Mouse (Mus musculus): ENCODE data around the gene Frmd4a. TPM values are rescaled to one million over a fixed set of nuclear protein-coding genes. Genes with fewer than 3 reads are reported as not detected.

The Frmd4a gene
- polyA plus RNA-seq, 1 experiment from 2014 or later, result 39.5 TPM

GRCm38 (mm10) chr2:4060675-4061074 lies 43.2 kb downstream of the Frmd4a start:
- Histone ChIP-seq H3K9me3 (replicated peaks) (no peaks in the 10 kb centered on the region), H3K4me1 (peaks cover 5% of the 10 kb centered on the region; the same call in 1 of the 2 replicates), H3K9ac (no peak overlapping the region), H3K36me3 (no peaks in the 10 kb centered on the region), H3K4me3 (replicated peaks) (no peak overlapping the region), H3K4me2 (replicated peaks) (no peak overlapping the region), H3K27me3 (no peaks in the 10 kb centered on the region), H3K27ac (replicated peaks) (no peak overlapping the region)
- 60% methylated on average over 2 of the region's 2 CpGs for WGBS
- ATAC-seq (ENCODE audit: insufficient number of reproducible peaks, low FRiP score, low TSS enrichment, low read depth), result no peak

GRCm38 (mm10) chr2:4071831-4072230 lies 54.3 kb downstream of the Frmd4a start:
- Histone ChIP-seq H3K27ac (replicated peaks) (no peak overlapping the region), H3K4me2 (replicated peaks) (no peak overlapping the region), H3K9ac (no peak overlapping the region), H3K9me3 (replicated peaks) (no peaks in the 10 kb centered on the region), H3K4me1 (no peaks in the 10 kb centered on the region), H3K4me3 (replicated peaks) (no peak overlapping the region), H3K27me3 (no peaks in the 10 kb centered on the region), H3K36me3 (no peaks in the 10 kb centered on the region)
- ATAC-seq (ENCODE audit: insufficient number of reproducible peaks, low FRiP score, low TSS enrichment, low read depth), result no peak
- 57% methylated on average over 7 of the region's 7 CpGs for WGBS

- Histone ChIP-seq H3K27me3 (no peaks in the 10 kb centered on the region), H3K4me3 (replicated peaks) (no peak overlapping the region), H3K4me1 (no peaks in the 10 kb centered on the region), H3K27ac (replicated peaks) (no peak overlapping the region), H3K9me3 (replicated peaks) (no peaks in the 10 kb centered on the region), H3K4me2 (replicated peaks) (no peak overlapping the region), H3K9ac (no peak overlapping the region), H3K36me3 (no peaks in the 10 kb centered on the region)
- no peak for ATAC-seq (ENCODE audit: insufficient number of reproducible peaks, low FRiP score, low TSS enrichment, low read depth)
- WGBS, result 54% methylated on average over 6 of the region's 6 CpGs
These were observed 66.4 kb downstream of the Frmd4a start for GRCm38 (mm10) chr2:4083877-4084276.

GRCm38 (mm10) chr2:4097601-4098000 lies 80.1 kb downstream of the Frmd4a start:
- Histone ChIP-seq H3K4me3 (replicated peaks) (no peak overlapping the region), H3K9me3 (replicated peaks) (no peaks in the 10 kb centered on the region), H3K9ac (no peak overlapping the region), H3K4me2 (replicated peaks) (no peak overlapping the region), H3K27ac (replicated peaks) (no peak overlapping the region), H3K36me3 (no peaks in the 10 kb centered on the region), H3K27me3 (no peaks in the 10 kb centered on the region), H3K4me1 (0 out of 2 replicates have a peak, but pooled peaks cover 4% of the 10 kb centered on the region)
- 69% methylated on average over 1 of the region's 1 CpGs for WGBS
- no peak for ATAC-seq (ENCODE audit: insufficient number of reproducible peaks, low FRiP score, low TSS enrichment, low read depth)

- WGBS, result 53% methylated on average over 8 of the region's 8 CpGs
- Histone ChIP-seq H3K36me3 (no peaks in the 10 kb centered on the region), H3K4me3 (replicated peaks) (no peak overlapping the region), H3K9me3 (replicated peaks) (no peaks in the 10 kb centered on the region), H3K4me1 (0 out of 2 replicates have a peak, but pooled peaks cover 4% of the 10 kb centered on the region), H3K27ac (replicated peaks) (no peak overlapping the region), H3K27me3 (no peaks in the 10 kb centered on the region), H3K4me2 (replicated peaks) (no peak overlapping the region), H3K9ac (no peak overlapping the region)
- no peak for ATAC-seq (ENCODE audit: insufficient number of reproducible peaks, low FRiP score, low TSS enrichment, low read depth)
These were observed 81.6 kb downstream of the Frmd4a start for GRCm38 (mm10) chr2:4098948-4099776.

- ATAC-seq (ENCODE audit: insufficient number of reproducible peaks, low FRiP score, low TSS enrichment, low read depth), result no peak
- no peak overlapping the region for H3K27ac ChIP-seq (replicated peaks)
- H3K4me1 ChIP-seq, result 0 out of 2 replicates have a peak, but pooled peaks cover 4% of the 10 kb centered on the region
- no peaks in the 10 kb centered on the region for H3K9me3 ChIP-seq (replicated peaks)
- H3K36me3 ChIP-seq, result no peaks in the 10 kb centered on the region
- H3K4me2 ChIP-seq (replicated peaks), result no peak overlapping the region
- no peaks in the 10 kb centered on the region for H3K27me3 ChIP-seq
- H3K4me3 ChIP-seq (replicated peaks), result no peak overlapping the region
- no peak overlapping the region for H3K9ac ChIP-seq
These were observed 82.2 kb downstream of the Frmd4a start for GRCm38 (mm10) chr2:4099777-4100104.

- no peak for ATAC-seq (ENCODE audit: insufficient number of reproducible peaks, low FRiP score, low TSS enrichment, low read depth)
These were observed 83.9 kb downstream of the Frmd4a start for GRCm38 (mm10) chr2:4101370-4101769.

GRCm38 (mm10) chr2:4113303-4113920 lies 95.9 kb downstream of the Frmd4a start:
- Histone ChIP-seq H3K4me1 (no peaks in the 10 kb centered on the region), H3K27me3 (no peaks in the 10 kb centered on the region), H3K9ac (no peak overlapping the region), H3K27ac (replicated peaks) (no peak overlapping the region), H3K9me3 (replicated peaks) (no peaks in the 10 kb centered on the region), H3K36me3 (no peaks in the 10 kb centered on the region), H3K4me3 (replicated peaks) (no peak overlapping the region), H3K4me2 (replicated peaks) (no peak overlapping the region)
- 74% methylated on average over 7 of the region's 7 CpGs for WGBS
- ATAC-seq (ENCODE audit: insufficient number of reproducible peaks, low FRiP score, low TSS enrichment, low read depth), result no peak

More at GRCm38 (mm10) chr2:4101370-4101769, 83.9 kb downstream of the Frmd4a start:
- H3K27ac ChIP-seq (replicated peaks), result no peak overlapping the region
- H3K9me3 ChIP-seq (replicated peaks), result no peaks in the 10 kb centered on the region
- H3K4me3 ChIP-seq (replicated peaks), result no peak overlapping the region
- no peak overlapping the region for H3K9ac ChIP-seq
- 70% methylated on average over 2 of the region's 2 CpGs for WGBS
- 0 out of 2 replicates have a peak, but pooled peaks cover 4% of the 10 kb centered on the region for H3K4me1 ChIP-seq
- no peak overlapping the region for H3K4me2 ChIP-seq (replicated peaks)
- no peaks in the 10 kb centered on the region for H3K27me3 ChIP-seq
- no peaks in the 10 kb centered on the region for H3K36me3 ChIP-seq

DNA sequence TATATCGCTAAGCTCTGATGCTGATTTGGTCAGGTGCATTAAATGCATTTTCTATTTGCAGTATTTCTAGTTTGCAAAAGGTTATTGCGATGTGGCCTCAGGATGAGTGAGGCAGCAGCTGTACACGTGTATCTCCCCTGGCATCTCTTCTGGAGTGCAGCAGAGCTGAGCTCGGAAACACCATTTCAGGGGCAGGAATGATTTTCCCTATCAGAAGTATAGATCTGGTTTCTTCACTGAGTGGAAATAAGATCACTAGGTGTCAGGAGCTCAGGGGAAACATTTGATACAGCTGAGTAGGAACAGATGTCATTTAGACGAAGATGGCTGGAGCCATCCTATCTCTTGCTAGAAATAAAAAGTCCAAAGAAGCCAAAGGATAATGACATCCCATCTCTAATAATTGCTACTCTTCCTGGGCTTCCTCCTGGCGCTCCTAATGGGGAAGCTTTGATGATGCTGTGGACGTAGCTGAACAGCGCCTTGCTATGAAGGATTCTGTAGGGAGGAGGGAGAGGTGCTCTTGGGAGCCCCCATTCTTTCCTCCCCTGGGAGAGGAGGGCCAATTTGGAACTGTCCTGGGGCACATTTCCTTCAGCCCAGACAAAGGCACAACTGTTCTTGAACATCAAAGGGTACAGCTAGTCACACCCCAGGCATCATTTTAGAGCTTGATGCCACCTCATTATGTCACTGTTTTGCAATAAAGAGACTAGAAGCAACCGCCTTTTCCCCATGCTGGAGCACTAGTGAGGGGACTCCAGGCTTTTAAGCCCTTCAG lies 102.4 kb downstream of the Frmd4a start:
- Histone ChIP-seq H3K4me2 (replicated peaks) (no peak overlapping the region), H3K36me3 (no peaks in the 10 kb centered on the region), H3K27ac (replicated peaks) (no peak overlapping the region), H3K9ac (no peak overlapping the region), H3K27me3 (0 out of 2 replicates have a peak, but pooled peaks cover 3% of the 10 kb centered on the region), H3K9me3 (replicated peaks) (no peaks in the 10 kb centered on the region), H3K4me1 (no peaks in the 10 kb centered on the region), H3K4me3 (replicated peaks) (no peak overlapping the region)
- WGBS, result 29% methylated on average over 9 of the region's 9 CpGs
- no peak for ATAC-seq (ENCODE audit: insufficient number of reproducible peaks, low FRiP score, low TSS enrichment, low read depth)

- H3K9me3 ChIP-seq (replicated peaks), result no peaks in the 10 kb centered on the region
- H3K4me2 ChIP-seq (replicated peaks), result no peak overlapping the region
- no peak overlapping the region for H3K4me3 ChIP-seq (replicated peaks)
- no peaks in the 10 kb centered on the region for H3K4me1 ChIP-seq
- no peak overlapping the region for H3K9ac ChIP-seq
- H3K27ac ChIP-seq (replicated peaks), result no peak overlapping the region
- 90% methylated on average over 4 of the region's 4 CpGs for WGBS
- no peaks in the 10 kb centered on the region for H3K36me3 ChIP-seq
- no peak for ATAC-seq (ENCODE audit: insufficient number of reproducible peaks, low FRiP score, low TSS enrichment, low read depth)
- H3K27me3 ChIP-seq, result no peaks in the 10 kb centered on the region
These were observed 113.7 kb downstream of the Frmd4a start for GRCm38 (mm10) chr2:4131216-4131615.

GRCm38 (mm10) chr2:4137493-4137892 lies 120.0 kb downstream of the Frmd4a start:
- H3K4me2 ChIP-seq (replicated peaks), result no peak overlapping the region
- H3K4me3 ChIP-seq (replicated peaks), result no peak overlapping the region
- no peaks in the 10 kb centered on the region for H3K36me3 ChIP-seq
- WGBS, result 77% methylated on average over 3 of the region's 3 CpGs
- peaks cover 2% of the 10 kb centered on the region; the same call in 1 of the 2 replicates for H3K4me1 ChIP-seq
- H3K9ac ChIP-seq, result no peak overlapping the region
- no peaks in the 10 kb centered on the region for H3K27me3 ChIP-seq
- H3K27ac ChIP-seq (replicated peaks), result no peak overlapping the region
- no peak for ATAC-seq (ENCODE audit: insufficient number of reproducible peaks, low FRiP score, low TSS enrichment, low read depth)
- H3K9me3 ChIP-seq (replicated peaks), result no peaks in the 10 kb centered on the region; the same call in 1 of the 2 replicates
